Mouse (Mus musculus) lung, adult 2 months (tissue): ENCODE data around the gene Olfr1167.
"Not testable (repeated sequence)": the region's sequence is repeated elsewhere in the genome, so short reads cannot be mapped to it uniquely, and the experiment has no call there.

ENCODE experiments used
- CTCF ChIP-seq: fragments of 200-500 bp; IDR thresholded peaks from 2 replicates; pipeline ENCODE4 v1.5.1; 2011; ENCODE audit warnings: mild to moderate bottlenecking, low read length, control low read depth; ENCODE audit not compliant: insufficient read depth
- POLR2A ChIP-seq: fragments of 200-500 bp; IDR thresholded peaks from 2 replicates; pipeline ENCODE4 v1.6.1; 2011; ENCODE audit warnings: low read depth, mild to moderate bottlenecking, control low read depth, low read length, borderline replicate concordance; ENCODE audit errors: extremely low read depth

GRCm38 (mm10) chr2:88155093-88155492 is at the start of gene Olfr1167:
- TF ChIP-seq POLR2A, CTCF: not testable (repeated sequence)
